Mouse (Mus musculus): ENCODE results near the gene Parl. TPM values are rescaled to one million over a fixed set of nuclear protein-coding genes. Genes with fewer than 3 reads are reported as not detected.

The Parl gene
- total RNA-seq, 2 experiments from 2014 or later, result 43.9 to 54.0 TPM

DNA sequence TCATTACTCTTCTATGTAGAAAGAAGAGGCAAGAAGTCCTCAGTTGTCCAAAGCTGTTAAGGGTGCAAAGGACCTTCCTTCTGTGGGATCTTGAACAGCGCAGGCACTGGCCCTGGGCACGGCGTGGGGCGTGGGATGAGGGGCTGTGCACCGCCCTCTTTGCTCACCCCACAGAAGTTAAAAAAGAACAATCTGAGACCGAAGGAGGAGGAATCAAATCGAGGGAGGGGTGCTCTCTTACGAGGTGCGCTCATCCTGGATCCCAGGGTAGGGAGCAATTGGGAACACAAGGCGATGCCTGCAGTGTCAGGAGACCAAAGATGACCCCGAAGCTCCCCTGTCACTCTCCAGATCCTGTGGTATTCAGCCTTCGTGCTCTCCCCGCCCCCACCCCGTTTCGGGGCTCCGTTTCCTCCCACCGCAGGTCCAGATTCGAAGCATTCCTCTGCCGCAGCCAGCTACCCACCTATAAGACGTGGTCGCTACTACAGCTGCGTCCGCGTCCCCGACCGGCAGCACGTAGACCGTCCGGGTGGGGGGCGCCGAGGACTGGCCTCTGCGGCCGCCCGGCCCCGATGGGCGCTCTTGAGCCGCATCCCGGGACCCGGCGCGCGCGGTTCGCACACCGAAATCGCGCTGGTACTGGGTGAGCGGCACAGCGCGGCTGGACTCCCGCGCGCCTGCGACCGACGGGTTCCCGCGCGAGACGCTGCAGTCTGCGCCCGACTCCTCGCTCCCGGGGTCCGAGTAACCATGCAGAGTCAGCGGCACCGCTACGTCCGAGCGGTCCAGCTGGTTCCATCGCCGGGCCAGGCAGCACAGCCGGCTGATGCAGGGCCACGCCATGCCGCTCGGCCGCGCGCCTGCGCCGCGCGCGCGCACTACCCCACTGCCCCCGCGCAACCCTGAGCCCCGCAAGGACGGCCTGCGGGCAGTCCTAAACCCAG lies 61.4 kb downstream of the Parl start, which contains the start of gene Map6d1:
Map6d1 (minus strand) TSS at position 891 of the 947 bp plus-strand sequence.
- DNase-seq (ENCODE audit: low spot score in 2 of 2), result peak; percentile 66 to 75
- intact Hi-C loops (cut with DNase I), result no loop called here

DNA sequence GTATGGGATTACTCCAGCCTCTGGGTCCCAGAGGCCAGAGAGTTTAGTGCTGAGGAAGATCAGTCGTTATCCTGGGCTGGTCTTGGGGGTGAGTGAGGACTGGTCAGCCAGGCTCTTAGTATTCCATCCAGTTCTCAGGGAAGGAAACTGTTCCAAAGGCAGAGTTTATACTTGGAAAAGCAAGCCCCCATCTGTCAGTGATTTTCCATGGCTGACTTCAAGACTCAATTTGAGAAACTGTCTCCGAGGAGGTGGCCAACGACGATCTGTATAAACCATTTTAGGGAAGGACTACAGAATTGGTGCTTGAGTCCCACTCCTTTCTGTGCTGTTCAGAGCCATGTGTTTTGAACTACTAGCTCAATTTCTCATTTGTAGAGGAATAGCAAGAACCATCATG lies 63.5 kb downstream of the Parl start:
- no peak for DNase-seq (ENCODE audit: low spot score in 2 of 2)
- intact Hi-C loops (cut with DNase I), result no loop called here

DNA sequence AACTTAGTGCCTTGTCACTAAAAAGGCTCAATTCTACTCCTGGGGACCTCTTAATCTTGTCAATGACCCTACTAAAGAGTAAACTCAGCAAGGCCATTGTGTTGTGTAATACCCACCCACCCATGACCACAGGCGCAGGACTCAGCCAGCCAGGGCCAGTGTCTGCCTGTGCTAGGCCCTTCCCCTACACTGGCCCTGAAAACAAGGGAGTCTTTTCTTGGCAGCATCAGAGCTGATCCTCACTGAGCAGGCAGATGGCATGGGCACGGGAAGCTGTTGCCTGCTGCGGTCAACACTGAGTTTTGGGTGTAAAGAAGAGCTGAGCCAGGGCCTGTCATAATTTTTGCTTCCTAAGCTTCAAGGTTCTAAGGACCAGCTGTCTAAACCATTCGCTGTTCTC lies 64.8 kb downstream of the Parl start:
- intact Hi-C loops (cut with DNase I), result no loop called here
- peak in 1 of 2 experiments; percentile 42 for DNase-seq (ENCODE audit: low spot score in 2 of 2)

DNA sequence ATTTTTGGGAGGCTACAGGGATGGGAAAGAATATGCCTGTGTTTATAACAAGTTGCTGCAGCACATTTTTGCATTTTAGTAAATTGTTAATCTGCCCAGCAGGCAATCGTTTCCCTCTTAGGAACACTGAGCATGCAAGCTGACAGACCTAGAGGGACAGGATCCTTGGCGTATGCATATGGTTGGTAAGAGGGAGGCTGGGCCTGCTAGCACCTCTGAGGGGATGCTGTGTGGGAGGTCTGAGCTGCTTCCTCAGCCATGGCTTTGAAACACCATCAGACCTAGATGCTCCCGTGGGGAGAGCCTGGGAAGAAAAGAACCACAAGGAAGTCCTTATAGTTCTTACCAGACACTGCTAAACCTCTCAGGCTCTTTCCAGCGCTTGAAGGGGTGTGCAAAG lies 67.8 kb downstream of the Parl start:
- DNase-seq (ENCODE audit: low spot score in 2 of 2), result no peak
- intact Hi-C loops (cut with DNase I), result no loop called here

Other genes starting within 250 kb of the Parl start
- gene Klhl24, start 204.8 kb downstream of the Parl start, total RNA-seq (2021), result 10 to 100 TPM; 72.7 to 93.4 TPM
- 10 to 100 TPM; 28.9 to 41.3 TPM for gene Yeats2, start 161.3 kb downstream of the Parl start, total RNA-seq (2021)
- 10 to 100 TPM; 44.8 to 53.3 TPM for gene Map6d1, start 61.0 kb downstream of the Parl start, total RNA-seq (2021)
- gene Cyp2ab1, start 23.0 kb upstream of the Parl start, total RNA-seq (2021), result not detected
- gene Abcc5, start 124.0 kb upstream of the Parl start, total RNA-seq (2021), result 100 to 1,000 TPM; 167 to 264 TPM
- 10 to 100 TPM; 56.4 to 66.8 TPM for gene Eif2b5, start 196.4 kb upstream of the Parl start, total RNA-seq (2021)
- gene Dvl3, start 214.6 kb upstream of the Parl start, total RNA-seq (2021), result 10 to 100 TPM; 63.5 to 75.7 TPM
- 100 to 1,000 TPM; 792 to 907 TPM for gene Ap2m1, start 233.1 kb upstream of the Parl start, total RNA-seq (2021)
- gene Abcf3, start 246.2 kb upstream of the Parl start, total RNA-seq (2021), result 100 to 1,000 TPM in 1 of 2 experiments, 10 to 100 TPM in 1; 88.3 to 102 TPM

All from left cerebral cortex, postnatal 36 days (tissue).